Mouse (Mus musculus) olfactory bulb, adult 2 months (tissue): ENCODE results near the gene Mfng. TPM values are rescaled to one million over a fixed set of nuclear protein-coding genes. Genes with fewer than 3 reads are reported as not detected.

ENCODE experiments used
- H3K27ac ChIP-seq: fragments of 200-500 bp; 2 replicates; pipeline ENCODE4 v1.5.1; 2012; ENCODE audit warnings: low read depth, low read length; ENCODE audit not compliant: insufficient read depth
- H3K4me1 ChIP-seq: fragments of 200-500 bp; 2 replicates; pipeline ENCODE4 v1.6.1; 2012; ENCODE audit warnings: low read length; ENCODE audit not compliant: control insufficient read depth, insufficient read depth
- H3K4me3 ChIP-seq: fragments of 200-500 bp; 2 replicates; pipeline ENCODE4 v1.5.1; 2012; ENCODE audit warnings: mild to moderate bottlenecking, low read depth, low read length, moderate library complexity; ENCODE audit not compliant: insufficient read depth
- CTCF ChIP-seq: fragments of 200-500 bp; IDR thresholded peaks from 2 replicates; pipeline ENCODE4 v1.5.1; 2012; ENCODE audit warnings: low read depth, mild to moderate bottlenecking, low read length, moderate library complexity; ENCODE audit not compliant: insufficient read depth
- POLR2A ChIP-seq: fragments of 200-500 bp; IDR thresholded peaks from 2 replicates; pipeline ENCODE4 v1.6.1; 2012; ENCODE audit warnings: mild to moderate bottlenecking, low read depth, low read length, moderate library complexity; ENCODE audit not compliant: insufficient read depth
- WGBS: fragments of 180-500 bp; shearing (Covaris S2); methylation state at CpG from one replicate; pipeline ENCODE4 v1.1.7; 2018; 5-methylcytosine and 5-hydroxymethylcytosine counted together
- polyA plus RNA-seq: library from polyadenylated mRNA; stranded (reverse); fragments of >200 nt; gene quantifications from 2 replicates; pipeline ENCODE4 v1.2.4, GENCODE M21; 2012; ENCODE audit warnings: low replicate concordance; ENCODE audit not compliant: missing spikeins, insufficient read depth, insufficient read length

Gene Mfng
- polyA plus RNA-seq, 1 experiment, result not detected

DNA sequence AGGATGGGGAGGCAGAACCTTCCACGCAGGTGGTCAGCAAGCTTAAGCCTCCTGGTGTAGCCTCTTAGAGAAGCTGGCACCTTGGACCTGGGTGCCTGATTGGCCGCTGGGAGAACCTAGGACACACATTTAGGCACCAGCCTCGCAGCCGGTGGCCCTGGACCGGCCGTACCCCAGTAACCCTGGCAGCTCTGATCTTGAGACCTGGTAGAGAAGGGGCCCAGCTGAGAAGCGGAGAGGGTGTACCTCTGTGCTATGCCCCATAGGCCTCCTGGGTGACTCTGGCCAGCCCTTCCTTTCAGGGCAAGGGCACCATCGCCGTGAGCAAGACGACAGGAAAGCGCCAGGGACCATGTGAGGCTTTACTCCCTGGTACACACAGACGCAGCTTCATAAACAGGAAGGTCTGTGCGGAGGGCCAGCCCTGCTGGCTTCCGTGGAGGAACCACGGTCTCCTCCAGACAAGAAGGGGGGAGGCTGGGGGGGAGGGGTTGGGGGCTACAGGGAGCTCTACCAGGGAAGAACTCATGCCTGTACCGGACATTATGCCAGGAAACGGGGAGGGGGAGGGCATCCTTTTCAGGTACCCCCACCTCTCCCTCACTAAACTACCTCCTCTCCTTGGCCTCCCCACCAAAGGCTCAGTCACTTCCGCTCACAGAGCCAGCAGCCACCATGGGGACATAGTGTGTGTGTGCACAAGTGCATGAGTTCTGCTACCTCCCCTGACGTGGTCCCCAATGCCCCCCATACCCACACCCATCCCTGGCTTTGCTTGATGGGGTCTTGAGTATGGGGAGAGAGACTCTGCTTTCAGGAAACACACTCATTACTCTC lies 1.5 kb downstream of the Mfng start:
- H3K27ac ChIP-seq, result peak overlapping the region; percentile 37; the same call in 1 of the 2 replicates
- TF ChIP-seq POLR2A, result no peak
- TF ChIP-seq CTCF, result no peak
- 64% methylated on average over 19 of the region's 19 CpGs for WGBS
- no peak overlapping the region; the same call in 1 of the 2 replicates for H3K4me3 ChIP-seq
- peaks cover 33% of the 10 kb centered on the region for H3K4me1 ChIP-seq

DNA sequence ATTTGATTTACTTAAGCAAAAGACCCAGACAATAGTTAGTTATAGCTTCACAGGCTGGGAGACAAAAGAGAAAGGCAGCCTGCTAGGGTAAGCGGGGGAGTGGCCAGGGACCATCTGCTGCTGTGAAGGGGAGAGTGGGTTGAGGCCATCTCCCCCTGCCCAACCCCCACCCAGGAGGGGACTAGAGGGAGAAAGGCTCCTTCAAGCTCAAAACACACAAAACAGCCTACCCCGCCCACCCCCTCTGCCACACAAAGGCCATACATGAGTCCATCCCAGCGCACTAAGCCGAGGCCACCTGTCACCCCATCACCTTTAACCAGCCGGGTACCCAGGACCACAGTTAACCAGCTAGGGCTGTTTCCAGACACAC lies 2.3 kb downstream of the Mfng start:
- Histone ChIP-seq H3K27ac (no peak overlapping the region), H3K4me1 (peaks cover 33% of the 10 kb centered on the region), H3K4me3 (no peak overlapping the region)
- 35% methylated on average over 5 of the region's 5 CpGs for WGBS
- no peak for TF ChIP-seq CTCF
- TF ChIP-seq POLR2A, result no peak

DNA sequence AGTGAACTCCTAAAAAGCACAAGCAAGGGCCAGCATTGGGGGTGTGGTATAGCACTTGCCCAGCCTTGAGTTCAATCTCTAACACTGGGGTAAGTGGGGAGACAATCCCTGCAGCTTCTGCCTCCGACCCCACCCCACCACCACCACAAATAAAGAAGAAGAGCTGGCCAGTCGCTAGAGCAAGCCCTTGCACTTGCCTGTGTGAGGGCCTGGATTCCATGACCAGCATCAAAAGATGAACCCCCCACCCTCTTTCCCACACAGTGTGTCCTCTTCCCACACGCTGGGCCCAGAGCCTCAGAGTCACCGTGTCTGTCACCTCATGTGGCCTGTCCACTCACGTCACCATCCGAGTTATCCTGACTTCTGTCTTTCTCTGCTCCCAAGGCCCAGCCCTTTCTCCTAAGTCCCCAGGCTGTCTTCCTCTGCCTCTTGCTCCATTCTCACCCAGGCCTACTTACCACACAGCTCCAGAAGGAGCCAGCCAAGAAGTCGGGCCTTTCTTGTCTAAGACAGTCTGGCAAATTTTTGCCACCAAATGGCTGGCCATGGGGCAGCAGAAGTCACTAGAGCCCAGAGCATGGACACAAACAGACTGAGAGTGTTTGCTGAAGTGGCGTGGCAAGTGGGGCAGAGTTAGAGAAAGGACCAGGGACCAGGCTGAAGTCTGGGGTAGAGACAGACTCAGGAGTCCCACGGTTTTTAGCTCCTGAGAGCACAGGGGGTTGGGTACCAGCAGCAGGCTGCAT lies 2.9 kb downstream of the Mfng start:
- no peak overlapping the region for H3K4me3 ChIP-seq
- WGBS, result 52% methylated on average over 9 of the region's 9 CpGs
- TF ChIP-seq POLR2A (no peak), CTCF (no peak)
- peak overlapping the region; percentile 45; the same call in 1 of the 2 replicates for H3K27ac ChIP-seq
- peaks cover 33% of the 10 kb centered on the region for H3K4me1 ChIP-seq

DNA sequence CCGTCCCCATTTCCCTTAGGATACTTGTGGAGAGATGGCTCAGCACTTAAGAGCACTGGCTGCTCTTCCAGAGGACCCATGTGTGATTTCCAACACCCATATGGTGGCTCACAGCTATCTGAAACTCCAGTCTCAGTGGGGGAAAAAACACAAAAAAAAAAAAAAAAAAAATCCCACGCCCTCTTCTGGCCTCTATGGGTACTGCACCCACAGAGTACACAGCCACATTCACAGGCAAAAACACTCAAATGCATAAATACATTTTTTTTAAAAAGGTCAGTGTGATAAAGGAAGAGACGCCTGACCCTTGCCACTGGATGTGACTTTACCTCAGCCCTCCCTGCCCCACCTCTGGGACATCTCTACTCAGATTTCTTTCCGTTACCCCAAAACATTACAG lies 4.2 kb downstream of the Mfng start:
- WGBS, result 87% methylated on average over 4 of the region's 4 CpGs
- Histone ChIP-seq H3K27ac (no peak overlapping the region), H3K4me3 (no peak overlapping the region), H3K4me1 (peaks cover 31% of the 10 kb centered on the region)
- TF ChIP-seq CTCF (no peak), POLR2A (no peak)

DNA sequence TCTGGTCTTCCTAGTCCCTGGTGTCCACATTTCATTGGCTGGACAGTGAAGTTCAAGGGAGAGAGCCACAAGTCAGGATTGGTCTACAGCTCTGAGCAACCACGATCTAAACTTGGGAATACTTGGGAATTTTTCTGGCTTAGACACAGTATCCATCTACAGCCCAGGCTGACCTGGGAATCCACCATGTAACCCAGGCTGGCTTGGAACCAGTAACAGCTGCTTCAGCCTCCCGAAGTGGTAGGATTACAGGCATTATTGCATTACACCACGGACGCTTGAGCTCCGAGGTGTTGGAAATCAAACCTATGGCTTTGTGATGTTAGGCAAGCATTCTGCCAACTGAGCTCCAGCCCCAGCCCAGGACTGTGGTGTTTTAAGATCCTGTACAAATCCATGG lies 9.6 kb downstream of the Mfng start:
- TF ChIP-seq POLR2A (no peak), CTCF (no peak)
- Histone ChIP-seq H3K4me1 (peaks cover 16% of the 10 kb centered on the region), H3K4me3 (no peak overlapping the region), H3K27ac (no peak overlapping the region)
- WGBS, result 61% methylated on average over 5 of the region's 5 CpGs

DNA sequence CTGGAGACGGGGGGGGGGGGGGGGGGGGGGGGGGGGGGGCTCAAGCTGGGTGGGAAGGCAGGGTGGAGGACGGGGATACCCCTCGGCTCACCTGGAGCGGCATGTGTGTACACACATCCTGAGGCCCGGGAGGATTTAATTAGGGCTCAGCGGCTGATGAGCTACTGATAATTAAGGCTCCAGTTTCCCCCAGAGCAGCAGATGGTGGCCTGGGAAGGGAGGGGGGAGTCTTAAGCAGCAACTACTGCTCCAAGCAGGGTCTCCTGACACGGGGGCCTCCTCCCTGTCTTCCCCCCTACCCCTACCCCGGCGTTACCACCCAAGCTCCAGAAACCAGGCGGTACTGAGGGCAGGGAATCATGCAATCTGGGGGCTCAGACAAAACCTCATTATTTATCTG lies 10.1 kb downstream of the Mfng start:
- whole genome bisulfite sequencing, result 14% methylated on average over 9 of the region's 10 CpGs
- no peak overlapping the region for H3K4me3 ChIP-seq
- TF ChIP-seq CTCF (no peak), POLR2A (no peak)
- H3K4me1 ChIP-seq, result peaks cover 16% of the 10 kb centered on the region
- no peak overlapping the region for H3K27ac ChIP-seq

DNA sequence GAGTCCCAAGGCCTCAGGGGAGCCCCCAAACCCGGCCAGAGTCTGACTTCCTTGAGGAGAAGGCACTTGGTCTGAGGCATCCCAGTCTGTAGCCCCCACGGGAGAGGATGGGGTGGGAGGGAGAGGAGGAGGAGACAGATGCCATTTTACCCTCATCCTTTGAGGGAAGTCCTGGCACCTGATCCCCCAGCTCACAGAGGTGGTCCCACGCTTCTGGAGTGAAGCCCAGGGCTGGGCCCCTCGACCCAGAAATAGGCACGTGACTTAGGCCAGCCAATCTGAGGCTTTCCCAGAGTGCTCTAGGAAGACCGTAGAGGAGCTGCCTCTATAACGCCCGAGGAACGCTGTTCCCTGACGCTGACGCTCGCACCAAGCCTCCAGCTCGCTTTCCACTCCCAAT lies 12.2 kb downstream of the Mfng start:
- peaks cover 16% of the 10 kb centered on the region for H3K4me1 ChIP-seq
- H3K27ac ChIP-seq, result no peak overlapping the region
- 84% methylated on average over 13 of the region's 13 CpGs for WGBS
- no peak overlapping the region for H3K4me3 ChIP-seq
- no peak for TF ChIP-seq POLR2A
- no peak for TF ChIP-seq CTCF

DNA sequence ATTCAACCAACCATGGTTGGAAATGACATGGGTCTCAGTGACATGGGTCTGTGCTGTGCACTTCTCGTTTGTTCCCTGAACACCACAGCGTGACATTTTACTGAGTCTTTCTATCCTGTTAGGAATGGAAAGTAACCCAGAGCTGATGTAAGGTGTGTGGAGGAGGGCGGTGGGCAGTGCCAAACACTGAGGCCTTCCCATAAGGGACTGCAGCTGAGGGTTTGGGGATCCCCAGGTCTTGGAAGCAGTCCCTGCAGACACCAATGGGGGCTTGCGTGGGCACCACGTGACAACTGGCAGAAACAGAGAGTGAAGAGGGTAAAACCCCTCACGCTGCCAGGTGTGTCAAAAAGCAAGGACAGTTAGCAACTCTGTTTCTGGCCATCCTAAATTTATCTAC lies 15.1 kb downstream of the Mfng start:
- H3K27ac ChIP-seq, result no peak overlapping the region
- peaks cover 24% of the 10 kb centered on the region for H3K4me1 ChIP-seq
- no peak overlapping the region for H3K4me3 ChIP-seq
- TF ChIP-seq CTCF (no peak), POLR2A (no peak)
- 95% methylated on average over 6 of the region's 6 CpGs for WGBS
